Mouse (Mus musculus) kidney, postnatal 25 days (tissue): Measurements from ENCODE around the gene Hhat.

Experiments
- DNase-seq, 2 experiments: peaks; one replicate each; pipeline ENCODE4 v3.0.0; 2021; ENCODE audit warnings: mixed read lengths in 2 of 2

Hhat gene

DNA sequence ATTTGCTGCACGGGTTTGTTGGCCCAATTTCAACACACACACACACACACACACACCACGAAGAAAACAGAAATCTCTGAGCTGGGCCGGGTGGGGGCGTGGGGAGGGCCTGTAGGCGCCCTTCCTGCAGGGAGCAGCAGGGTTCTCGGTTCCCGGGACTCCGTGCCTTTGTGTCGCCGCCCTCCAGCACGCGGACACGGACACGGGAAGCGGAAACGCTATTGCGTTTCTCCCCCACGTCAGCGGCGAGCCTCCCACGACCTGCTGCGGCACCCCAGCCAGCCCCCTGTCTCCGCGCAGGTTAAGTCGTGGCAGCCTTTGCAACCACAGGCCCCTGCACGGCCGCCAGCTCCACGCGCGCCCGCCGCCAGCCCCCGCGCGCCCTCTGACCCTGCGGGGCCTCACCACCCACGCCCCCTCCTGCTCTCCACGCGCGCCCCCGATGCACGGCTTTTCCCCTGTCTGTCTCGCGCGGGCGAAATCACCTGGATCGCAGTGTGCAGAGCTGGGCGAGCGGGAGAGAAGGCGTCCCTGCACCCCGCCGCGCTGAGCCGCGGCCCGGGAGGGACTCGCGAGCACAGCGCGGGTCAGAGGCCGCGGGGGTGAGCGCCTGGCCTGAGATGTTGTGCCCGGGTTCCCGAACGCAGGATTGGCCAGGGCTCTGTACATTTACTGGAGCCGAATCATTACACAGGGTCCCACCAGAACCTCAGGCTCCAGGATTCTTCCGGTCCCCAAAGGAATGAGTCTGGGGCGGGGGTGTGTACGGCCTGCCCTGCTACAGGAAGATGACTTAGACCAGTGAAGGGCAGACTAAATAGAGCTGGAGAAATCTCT is at the start of gene Hhat:
Gene Hhat, minus strand, starts transcription at position 729 of the 837 bp plus-strand sequence.
- peak; percentile 75 to 86 for DNase-seq

DNA sequence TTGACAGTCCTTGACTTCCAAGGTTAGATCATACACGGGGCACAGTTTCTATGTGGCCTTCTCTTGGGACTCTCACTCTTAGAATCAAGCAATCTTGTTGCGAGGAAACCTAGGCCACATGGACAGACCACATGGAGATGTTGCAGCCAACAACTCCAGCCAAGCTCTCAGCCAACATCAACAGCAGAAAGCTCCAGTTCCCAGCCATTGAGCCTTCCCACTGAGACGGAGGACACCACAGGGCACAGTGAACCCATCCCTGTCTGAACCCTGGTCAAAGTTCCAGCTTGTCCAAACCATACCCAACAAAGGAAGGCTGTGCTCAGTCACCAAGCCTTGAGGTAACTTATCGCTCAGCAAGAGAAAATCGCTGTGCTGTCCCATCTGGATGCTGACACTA is 47.3 kb upstream of the Hhat start:
- DNase-seq: no peak

DNA sequence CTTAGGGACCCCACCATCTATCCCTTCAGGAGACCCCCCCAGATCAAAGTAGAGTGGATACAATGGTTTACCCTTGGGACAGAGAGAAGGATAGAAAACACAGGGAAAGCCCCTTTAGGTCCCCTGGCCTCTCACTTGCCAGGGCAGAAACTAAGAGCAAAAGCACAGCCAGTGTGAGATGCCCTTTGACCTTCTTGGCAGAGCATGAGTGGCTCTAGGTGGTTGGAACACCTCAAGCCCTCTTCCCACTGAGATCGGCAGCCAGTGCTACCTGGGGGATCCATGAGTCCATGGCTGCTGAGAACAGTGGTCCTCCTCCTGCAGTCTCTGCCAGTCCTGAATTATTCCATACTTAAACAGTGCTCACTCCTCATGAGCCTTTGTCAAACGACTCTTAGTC is 44.8 kb upstream of the Hhat start:
- peak; percentile 42 to 67 for DNase-seq

DNA sequence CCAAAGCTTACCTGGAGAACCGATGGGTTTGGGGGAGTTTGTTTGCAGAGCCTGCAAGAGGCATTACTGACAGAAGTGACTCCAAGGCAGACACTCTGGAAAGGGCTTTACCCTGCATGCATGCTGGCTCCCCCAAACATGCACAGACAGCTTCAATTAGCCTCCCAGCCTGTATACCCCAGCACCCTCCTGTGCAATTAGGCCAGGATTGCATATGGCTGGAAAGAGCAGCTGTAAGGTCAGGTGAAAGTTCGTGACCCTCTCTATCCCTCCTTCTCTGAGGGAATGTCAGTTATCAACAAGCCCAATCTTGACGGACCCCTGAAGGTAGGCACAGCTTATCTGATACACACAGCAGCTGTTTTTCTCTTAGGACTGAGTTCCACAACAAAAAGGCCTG is 43.7 kb upstream of the Hhat start:
- DNase-seq: no peak

DNA sequence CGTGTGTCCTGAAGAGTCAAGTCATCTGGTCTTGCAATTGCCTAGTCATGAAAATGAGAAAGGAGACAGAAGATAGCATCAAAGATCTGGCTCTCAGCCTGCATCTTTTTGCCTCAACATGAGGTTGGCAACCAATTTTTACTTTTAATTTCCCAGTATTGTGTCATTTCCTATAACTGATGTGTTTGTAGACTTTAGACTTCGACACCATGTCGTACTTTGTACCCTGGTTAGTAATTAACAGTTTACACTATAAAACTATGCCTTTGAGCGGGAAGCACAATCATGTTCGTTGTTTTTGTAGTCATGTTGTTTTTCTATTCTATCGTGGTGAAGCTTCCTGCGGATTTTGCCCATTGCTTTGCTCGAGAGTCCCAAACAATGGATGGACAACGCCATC is 41.7 kb upstream of the Hhat start:
- DNase-seq: no peak

DNA sequence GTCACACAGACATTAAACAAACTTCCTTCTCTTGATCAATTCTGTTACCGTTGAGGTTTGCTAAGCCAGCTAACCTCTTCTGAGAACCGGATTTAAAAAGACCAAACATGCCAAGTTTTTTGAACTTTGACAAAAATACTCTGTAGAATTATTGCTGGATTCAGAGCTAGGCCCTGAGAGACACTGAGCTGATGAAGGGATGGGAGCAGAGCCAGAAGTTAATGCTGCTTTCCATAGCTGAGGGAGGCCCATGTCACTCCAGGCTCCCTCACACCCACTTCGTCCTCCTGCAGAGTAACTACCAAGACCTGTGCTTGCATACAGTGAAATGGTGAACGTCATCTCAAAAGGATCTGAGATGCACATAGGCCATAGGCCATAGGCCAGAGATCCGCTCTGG is 41.3 kb upstream of the Hhat start:
- no peak for DNase-seq

DNA sequence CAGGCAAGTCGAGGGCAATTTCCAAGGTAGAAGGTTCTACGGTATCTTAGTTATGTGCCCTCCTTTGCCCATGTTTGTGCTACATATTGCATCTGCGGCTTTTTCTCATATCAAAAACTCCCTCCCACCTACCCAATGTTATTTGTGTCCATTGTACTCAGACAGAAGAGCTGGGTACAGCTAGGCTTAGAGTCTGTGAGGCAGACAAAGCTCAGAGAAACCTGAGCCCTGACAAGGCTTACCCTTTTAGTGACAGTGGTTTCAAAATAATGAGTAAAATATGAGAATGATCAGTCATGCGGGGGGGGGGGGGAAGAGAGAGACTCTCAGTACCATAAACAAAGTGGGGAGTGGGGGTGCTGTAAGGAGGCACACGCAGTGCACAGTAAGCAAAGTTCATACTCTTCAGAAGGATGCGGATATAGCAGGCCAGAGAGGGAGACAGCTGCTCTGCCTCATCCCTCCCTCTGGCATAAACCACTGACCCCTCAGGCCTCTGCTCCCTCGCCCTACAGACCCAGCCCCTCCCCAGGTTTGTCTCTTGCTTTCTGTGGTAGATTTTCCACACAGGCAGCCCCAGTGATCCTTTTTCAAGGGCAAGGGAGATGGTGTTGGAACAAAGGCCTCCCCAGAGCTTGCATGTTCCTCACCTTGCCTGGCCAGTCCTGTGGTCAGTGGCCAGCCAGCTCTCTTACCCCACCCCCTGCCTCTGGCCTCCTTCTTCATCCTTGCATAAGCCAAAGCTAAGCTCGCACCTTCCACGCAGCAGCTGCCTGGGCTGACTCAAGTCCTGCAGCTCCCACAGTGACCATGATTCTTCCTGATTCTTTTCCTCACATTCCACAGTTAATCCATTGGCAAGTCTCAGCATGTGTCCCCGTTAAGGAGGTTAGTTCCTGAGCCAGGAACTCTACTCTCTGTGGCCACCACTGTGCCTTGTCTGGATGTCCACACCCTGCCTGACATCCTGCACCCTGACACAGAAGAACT is 35.4 kb upstream of the Hhat start:
- DNase-seq: peak in 1 of 2 experiments; percentile 61

DNA sequence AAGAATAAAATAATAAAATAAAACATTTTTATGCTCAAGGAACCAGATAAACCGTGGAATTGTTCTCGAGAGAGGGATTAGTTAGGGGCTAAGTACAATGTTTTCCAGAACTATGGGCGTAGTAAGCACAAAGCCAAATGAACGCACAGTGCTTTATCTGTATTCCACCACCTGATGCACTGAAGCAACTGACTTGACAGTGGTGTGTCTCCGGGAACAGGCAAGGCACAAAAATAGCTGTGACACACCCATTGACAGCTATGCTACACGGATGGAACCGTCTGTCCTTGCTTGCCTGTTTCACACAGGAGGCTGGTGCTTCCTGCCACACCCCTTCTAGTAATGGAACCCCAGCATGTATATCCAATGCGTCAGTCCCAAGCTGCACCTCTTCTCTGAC is 29.3 kb upstream of the Hhat start:
- DNase-seq: no peak

DNA sequence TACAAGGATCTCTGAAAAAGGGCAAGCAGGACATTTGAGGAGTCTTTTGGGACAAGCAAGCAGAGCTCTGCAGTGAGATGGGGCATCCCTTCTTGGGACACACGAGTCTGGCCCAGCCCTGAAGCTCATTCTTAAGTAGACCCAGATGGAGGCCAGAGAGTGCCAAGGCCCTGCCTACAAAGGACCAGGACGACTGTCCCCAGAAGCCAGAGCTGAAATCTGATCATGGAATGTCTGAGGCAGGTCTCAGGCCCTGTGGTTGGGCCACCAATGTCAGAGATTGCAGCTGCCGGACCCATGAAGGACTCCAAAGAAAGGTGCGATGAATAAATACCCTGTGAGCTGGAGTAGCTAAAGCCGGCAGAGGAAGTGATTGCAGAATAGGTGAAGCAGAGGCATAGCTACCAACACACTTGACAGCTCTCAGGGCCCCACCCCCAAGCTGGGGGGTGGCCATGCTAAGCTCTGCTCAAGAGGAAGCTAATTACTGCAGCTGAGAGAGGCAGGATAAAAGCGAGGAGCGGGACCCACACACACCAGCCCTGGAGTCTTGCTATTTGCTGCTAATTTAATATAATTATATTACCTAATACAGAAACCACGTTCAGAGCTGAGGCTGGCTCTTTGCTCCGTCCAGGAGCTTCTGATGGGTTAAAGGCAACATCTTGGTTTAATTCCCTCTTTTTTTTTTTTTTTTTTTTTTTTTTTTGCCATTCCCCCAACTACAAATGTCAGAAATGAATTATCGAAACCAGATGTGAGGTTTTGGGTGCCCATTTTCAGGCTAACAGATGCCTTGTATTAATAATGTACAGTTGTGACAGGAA is 28.4 kb upstream of the Hhat start:
- no peak for DNase-seq

DNA sequence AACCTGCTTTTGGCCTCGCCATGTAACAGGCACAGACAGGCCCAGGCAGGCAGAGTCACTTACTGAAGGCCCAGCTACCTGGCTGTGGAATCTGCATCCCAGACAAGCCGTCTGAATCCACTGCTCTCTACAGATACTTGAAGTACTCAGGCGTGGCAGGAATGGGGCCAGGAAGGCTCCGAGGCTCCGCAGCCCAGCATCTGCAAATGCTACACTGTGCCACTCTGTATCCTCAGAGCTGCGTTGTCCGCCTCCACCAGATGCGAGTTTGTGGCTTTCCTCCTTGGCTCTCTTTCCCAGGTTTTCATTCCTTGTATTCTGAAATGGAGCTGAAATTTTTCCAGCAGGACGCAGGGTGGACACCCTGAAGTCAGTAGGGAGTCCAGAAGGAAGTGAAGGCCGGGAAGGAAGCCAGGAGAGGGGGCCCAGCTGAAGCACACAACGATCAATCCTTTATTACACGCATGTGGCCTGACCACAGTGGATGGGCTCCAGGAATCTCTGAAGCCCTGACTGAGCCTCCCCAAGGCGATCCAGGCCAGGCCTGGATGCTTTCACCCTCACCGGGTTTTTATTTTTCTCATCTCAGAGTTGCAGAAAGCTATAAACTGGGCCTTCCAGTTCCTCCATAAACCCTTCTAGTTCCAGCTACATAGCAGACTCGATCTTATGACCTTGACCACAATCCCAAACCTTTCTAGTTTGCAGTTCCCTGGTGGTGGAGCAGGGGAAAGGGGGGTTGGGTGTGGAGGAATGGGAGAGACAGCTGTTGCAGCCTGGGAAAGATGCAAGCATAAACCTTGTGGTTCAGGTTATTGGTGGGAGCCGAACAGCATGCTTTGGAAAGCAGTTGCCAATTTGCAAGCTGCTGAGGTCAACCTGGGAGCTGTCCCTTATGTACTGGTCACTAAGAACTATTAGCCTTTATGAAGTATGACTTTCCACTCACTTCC is 27.5 kb upstream of the Hhat start:
- peak; percentile 66 to 73 for DNase-seq

DNA sequence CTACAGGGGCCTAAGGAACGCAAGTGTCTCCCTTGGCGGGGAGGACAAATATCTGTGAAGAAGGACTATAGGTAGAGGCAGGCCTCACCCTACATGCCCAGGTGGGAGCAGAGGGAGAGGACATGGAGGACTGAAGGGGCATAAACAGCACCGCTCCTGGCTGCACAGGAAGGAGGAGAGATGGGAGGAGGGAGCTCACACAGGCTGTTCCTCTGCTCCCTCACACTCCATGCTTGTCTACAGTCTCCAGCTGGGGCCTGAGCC is 25.9 kb upstream of the Hhat start:
- DNase-seq: no peak

DNA sequence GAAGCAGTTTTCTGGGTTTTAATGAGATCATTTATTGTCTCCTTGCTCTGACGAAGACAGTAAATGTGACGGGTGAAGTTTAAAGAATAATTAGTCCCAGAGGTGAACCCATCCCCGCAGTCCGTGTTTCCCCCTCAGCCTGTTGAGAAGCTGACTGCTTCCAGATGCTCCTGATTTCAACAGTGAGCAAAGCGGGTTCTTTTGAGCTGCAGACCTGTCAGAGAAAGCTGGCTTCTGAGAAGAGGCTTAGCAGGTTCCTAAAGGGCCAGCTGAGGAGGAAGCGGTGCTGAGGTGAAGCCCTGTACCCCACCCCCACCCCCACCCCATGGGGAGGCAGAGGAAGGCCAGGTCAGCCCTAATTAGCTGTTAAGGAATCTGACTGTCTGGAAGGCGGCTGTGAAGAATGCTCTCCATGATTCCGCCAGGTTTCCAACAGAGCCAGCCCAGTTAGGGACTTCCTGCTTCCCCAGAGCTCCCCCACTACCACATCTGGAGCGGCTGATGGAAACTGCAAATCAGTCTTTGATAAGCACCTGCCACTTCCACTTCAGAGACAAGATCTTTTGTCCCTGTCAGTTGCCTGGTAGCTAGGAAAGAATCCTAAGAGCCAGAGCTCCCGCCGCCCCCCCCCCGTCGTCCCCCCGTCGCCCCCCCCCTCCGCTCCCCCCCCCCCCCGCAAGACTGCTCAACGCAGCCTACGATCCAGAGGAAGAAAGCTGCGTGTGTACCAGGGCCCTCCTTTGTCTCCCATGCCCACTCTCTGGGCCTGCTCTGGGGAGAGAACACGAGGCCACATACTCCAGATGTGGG is 25.4 kb upstream of the Hhat start:
- no peak for DNase-seq

DNA sequence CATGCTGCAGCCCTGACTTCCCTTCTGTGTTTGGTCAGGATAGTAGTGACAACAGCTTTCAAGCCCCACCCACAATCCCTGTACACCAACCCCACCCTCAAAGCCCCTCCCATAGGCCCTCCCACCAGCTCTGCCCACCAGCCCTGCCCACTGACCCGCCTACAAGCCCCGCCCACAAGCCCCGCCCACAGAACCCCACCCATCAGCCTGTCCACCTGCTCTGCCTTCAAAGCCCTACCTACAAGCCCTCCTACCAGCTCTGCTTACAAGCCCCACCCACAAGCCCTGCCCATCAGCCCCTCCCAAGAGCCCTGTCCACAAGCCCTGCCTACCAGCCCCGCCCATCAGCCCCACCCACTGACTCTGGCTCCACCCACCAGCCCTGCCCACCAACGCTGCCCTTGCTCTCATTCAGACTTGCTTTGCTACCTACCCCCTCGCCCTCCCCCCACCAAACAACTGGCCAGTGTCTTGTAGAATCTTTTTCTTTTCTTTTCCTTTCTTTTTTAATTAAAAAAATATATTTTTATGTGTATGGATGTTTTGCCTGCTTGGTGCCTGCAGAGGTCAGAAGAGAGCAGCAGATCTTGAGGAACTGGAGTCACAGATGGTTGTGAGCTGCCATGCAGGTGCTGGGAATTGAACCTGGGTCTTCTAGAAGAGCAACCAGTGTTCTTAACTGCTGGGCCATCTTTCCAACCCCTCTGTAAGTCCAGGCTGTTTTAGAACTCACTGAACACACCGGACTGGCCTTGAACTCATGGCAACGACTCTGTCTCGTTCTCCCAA is 24.1 kb upstream of the Hhat start:
- DNase-seq: no peak

DNA sequence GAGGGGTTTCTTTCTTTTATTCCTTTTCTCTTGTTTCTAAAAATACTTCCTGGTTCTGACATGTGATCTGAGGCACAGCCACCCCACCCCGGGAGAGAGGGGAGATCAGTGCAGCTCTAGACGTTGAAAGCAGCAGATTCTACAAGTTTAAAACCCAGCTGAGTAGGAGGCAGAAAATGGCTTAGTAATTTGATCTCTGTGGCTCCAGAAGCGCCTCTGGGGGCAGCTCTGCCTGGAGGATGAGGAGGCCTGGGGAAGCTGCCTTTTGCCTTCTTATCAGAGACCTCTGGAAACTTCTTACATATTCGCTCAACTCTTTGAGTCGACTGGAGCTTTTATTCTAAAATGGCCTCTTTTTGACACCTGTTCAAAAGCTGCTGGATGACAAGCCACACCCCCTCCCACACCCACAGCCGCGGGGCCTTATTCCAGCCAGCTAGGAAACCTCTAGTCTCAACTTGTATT is 20.9 kb upstream of the Hhat start:
- peak in 1 of 2 experiments; percentile 38 for DNase-seq

DNA sequence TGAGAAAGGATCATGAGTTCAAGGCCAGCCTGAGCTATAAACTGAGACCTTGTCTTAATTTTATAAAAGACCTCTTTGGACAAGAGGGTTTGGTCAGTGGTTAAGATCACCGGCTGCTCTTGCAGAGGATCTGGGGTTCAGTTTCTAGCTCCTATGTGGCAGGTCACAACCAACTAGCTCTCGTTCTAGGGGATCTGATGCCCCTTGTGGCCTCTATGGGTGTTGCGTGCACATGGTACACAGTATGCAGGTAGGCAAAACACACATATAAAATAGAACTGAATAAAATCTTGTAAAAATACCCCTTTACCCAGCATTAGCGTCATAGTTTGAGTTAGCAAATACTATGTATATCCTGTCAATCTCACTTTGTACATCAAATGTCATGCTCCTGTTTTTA is 19.4 kb upstream of the Hhat start:
- DNase-seq: peak in 1 of 2 experiments; percentile 48

DNA sequence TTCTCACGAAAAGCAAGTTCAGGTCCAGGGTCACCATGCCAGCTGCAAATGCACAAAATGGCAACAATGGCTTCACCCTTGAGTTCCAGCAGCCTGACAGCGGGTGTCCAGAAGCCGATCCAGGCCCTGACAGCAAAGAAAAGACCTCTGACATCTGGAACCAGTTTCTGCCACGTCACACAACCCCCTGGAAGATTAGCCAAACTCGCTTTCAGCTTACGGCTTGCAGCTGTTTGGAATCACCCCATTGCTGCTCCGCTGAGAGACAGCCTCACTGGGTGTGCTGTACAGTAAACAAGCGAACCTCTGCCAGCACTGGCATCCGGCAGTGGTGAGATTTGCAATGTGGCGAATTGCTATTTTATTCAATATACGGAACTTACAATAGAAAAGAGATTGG is 18.8 kb upstream of the Hhat start:
- DNase-seq: peak; percentile 36 to 44

DNA sequence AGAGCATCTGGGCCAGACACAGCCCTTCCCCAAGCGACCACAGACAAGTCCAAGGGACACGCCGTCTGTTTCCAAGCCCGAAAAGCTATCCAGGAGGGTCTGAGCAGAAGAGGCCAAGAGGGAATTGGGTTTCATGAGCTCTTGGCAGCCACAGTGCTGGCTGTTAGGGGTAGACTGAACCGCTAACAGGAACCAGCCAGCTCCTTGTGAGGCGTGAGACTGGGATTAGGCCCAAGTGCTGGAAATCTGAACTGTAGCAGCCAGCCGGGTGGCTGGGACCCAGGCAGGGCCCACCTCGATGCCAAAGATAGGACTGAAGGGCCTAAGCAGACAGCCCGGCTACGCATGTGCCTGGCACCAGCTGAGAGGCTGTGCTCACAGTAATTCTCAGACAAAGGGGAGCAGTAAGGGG is 18.1 kb upstream of the Hhat start:
- peak; percentile 28 to 71 for DNase-seq

DNA sequence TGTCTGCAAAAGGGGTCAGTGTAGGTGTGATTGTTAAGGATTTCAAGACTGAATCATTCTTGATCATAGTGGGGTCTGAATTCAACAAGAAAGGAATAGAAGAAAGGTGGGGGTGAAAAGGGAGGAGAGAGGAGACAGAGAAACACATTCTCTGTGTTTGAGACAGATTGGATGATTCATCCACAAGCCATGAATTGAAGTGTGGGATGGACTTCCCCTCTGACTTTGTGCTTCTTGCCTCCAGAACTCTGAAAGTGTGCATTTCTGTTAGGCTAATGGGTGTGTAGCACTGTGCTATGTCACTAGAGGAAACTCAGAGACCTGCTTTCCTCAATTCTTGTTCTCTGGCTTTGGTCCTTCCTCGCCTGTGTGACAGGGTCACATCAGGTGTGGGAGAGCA is 15.2 kb upstream of the Hhat start:
- DNase-seq: no peak

DNA sequence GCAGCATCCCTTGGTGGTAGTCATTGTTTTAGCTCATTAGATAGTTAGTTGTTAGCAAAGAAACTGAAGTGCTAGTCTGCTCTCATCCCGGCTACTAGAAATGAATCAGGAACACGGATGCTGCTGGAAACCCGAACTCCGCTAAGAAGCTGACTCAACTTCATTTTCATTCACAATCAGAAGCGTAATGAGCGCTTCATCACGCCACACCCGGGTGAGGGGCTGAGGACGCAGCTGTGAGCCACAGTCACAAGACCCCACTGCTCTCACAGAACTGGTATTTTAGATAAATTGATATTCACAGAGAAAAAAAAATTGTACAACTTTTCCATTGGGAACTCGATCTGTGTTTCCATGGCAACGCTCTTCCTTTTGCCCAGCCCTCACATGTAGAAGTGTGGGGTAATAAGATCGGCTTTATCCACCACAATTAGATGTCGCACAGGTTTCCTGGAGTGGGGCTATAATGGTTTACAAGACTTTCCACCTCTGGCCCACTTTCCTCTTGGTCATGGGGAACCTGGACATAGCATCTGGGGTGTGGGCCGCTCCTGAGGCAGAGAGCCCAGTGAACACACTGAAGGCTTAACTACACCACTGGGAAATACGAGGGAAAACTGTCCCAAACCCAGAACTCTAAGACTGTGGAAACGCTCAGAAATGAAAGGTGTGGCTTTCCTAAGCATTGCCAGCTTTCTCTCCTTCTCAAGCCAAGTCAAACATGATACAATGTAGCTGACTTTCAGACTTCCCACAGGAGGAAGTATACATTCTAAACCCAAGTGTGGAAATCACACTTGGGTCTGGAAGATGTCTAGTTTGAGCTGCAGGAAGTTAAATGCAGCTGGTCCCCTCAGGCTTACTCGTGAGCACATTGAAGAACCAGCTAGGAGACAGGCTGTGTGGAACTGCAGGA is 14.3 kb upstream of the Hhat start:
- peak in 1 of 2 experiments; percentile 24 for DNase-seq
